Mouse (Mus musculus): ENCODE measurements around the gene Auts2. TPM values are rescaled to one million over a fixed set of nuclear protein-coding genes. Genes with fewer than 3 reads are reported as not detected.

Gene Auts2
- polyA plus RNA-seq, 1 experiment from 2014 or later, result 4.4 TPM

- no peak overlapping the region for H3K4me2 ChIP-seq (replicated peaks; ENCODE audit: low read depth, low read length)
- H3K4me1 ChIP-seq (ENCODE audit: insufficient read depth, low read depth, low read length), result no peaks in the 10 kb centered on the region
- no peaks in the 10 kb centered on the region for H3K9me3 ChIP-seq (ENCODE audit: low read length)
- DNase-seq (ENCODE audit: low spot score) (no peak), ATAC-seq (no peak)
- 68% methylated on average over 6 of the region's 6 CpGs for WGBS
- no peak overlapping the region for H3K9ac ChIP-seq (replicated peaks; ENCODE audit: low read depth)
- H3K36me3 ChIP-seq (ENCODE audit: insufficient read depth, low read length), result no peaks in the 10 kb centered on the region
- H3K27me3 ChIP-seq (replicated peaks; ENCODE audit: insufficient read depth, low read length), result no peaks in the 10 kb centered on the region
- H3K27ac ChIP-seq (ENCODE audit: low read length), result no peak overlapping the region
- H3K4me3 ChIP-seq (ENCODE audit: low read depth, low read length), result no peak overlapping the region
- TF ChIP-seq CTCF (IDR thresholded peaks at IDR 0.05) (no peak), EP300 (IDR thresholded peaks at IDR 0.05) (no peak)
Measured at GRCm38 (mm10) chr5:131801924-131802323, 741.2 kb downstream of the Auts2 start.

GRCm38 (mm10) chr5:131798373-131798772, 744.8 kb downstream of the Auts2 start:
- no peaks in the 10 kb centered on the region for H3K9me3 ChIP-seq (ENCODE audit: low read length)
- no peak overlapping the region for H3K27ac ChIP-seq (ENCODE audit: low read length)
- no peak overlapping the region for H3K4me2 ChIP-seq (replicated peaks; ENCODE audit: low read depth, low read length)
- TF ChIP-seq EP300 (IDR thresholded peaks at IDR 0.05) (no peak), CTCF (IDR thresholded peaks at IDR 0.05) (no peak)
- DNase-seq (ENCODE audit: low spot score), result no peak
- no peak overlapping the region for H3K4me3 ChIP-seq (ENCODE audit: low read depth, low read length)
- no peaks in the 10 kb centered on the region for H3K27me3 ChIP-seq (replicated peaks; ENCODE audit: insufficient read depth, low read length)
- H3K4me1 ChIP-seq (ENCODE audit: insufficient read depth, low read depth, low read length), result no peaks in the 10 kb centered on the region
- no peak for ATAC-seq
- no peak overlapping the region for H3K9ac ChIP-seq (replicated peaks; ENCODE audit: low read depth)
- H3K36me3 ChIP-seq (ENCODE audit: insufficient read depth, low read length), result no peaks in the 10 kb centered on the region
- WGBS, result 83% methylated on average over 5 of the region's 5 CpGs

GRCm38 (mm10) chr5:131797044-131797443, 746.1 kb downstream of the Auts2 start:
- TF ChIP-seq CTCF (IDR thresholded peaks at IDR 0.05) (no peak), EP300 (IDR thresholded peaks at IDR 0.05) (no peak)
- no peaks in the 10 kb centered on the region for H3K27me3 ChIP-seq (replicated peaks; ENCODE audit: insufficient read depth, low read length)

GRCm38 (mm10) chr5:131794411-131795133, 748.6 kb downstream of the Auts2 start:
- Histone ChIP-seq H3K9me3 (ENCODE audit: low read length) (no peaks in the 10 kb centered on the region), H3K4me3 (ENCODE audit: low read depth, low read length) (no peak overlapping the region), H3K36me3 (ENCODE audit: insufficient read depth, low read length) (no peaks in the 10 kb centered on the region), H3K27me3 (replicated peaks; ENCODE audit: insufficient read depth, low read length) (no peaks in the 10 kb centered on the region), H3K27ac (ENCODE audit: low read length) (no peak overlapping the region), H3K9ac (replicated peaks; ENCODE audit: low read depth) (no peak overlapping the region), H3K4me2 (replicated peaks; ENCODE audit: low read depth, low read length) (no peak overlapping the region), H3K4me1 (ENCODE audit: insufficient read depth, low read depth, low read length) (no peaks in the 10 kb centered on the region)
- peak; percentile 19; the same call in 1 of the 2 replicates for TF ChIP-seq CTCF (IDR thresholded peaks at IDR 0.05)
- TF ChIP-seq EP300 (IDR thresholded peaks at IDR 0.05), result no peak
- DNase-seq (ENCODE audit: low spot score) (no peak), ATAC-seq (no peak)
- 59% methylated on average over 18 of the region's 18 CpGs for WGBS

More at GRCm38 (mm10) chr5:131797044-131797443, 746.1 kb downstream of the Auts2 start:
- Histone ChIP-seq H3K27ac (ENCODE audit: low read length) (no peak overlapping the region), H3K4me3 (ENCODE audit: low read depth, low read length) (no peak overlapping the region), H3K9me3 (ENCODE audit: low read length) (no peaks in the 10 kb centered on the region), H3K4me1 (ENCODE audit: insufficient read depth, low read depth, low read length) (no peaks in the 10 kb centered on the region), H3K36me3 (ENCODE audit: insufficient read depth, low read length) (no peaks in the 10 kb centered on the region), H3K9ac (replicated peaks; ENCODE audit: low read depth) (no peak overlapping the region), H3K4me2 (replicated peaks; ENCODE audit: low read depth, low read length) (no peak overlapping the region)
- ATAC-seq (no peak), DNase-seq (ENCODE audit: low spot score) (no peak)

GRCm38 (mm10) chr5:131789601-131790000, 753.5 kb downstream of the Auts2 start:
- ATAC-seq (no peak), DNase-seq (ENCODE audit: low spot score) (no peak)
- no peaks in the 10 kb centered on the region for H3K36me3 ChIP-seq (ENCODE audit: insufficient read depth, low read length)
- TF ChIP-seq EP300 (IDR thresholded peaks at IDR 0.05) (no peak), CTCF (IDR thresholded peaks at IDR 0.05) (no peak)
- H3K9ac ChIP-seq (replicated peaks; ENCODE audit: low read depth), result no peak overlapping the region
- no peaks in the 10 kb centered on the region for H3K9me3 ChIP-seq (ENCODE audit: low read length)
- no peaks in the 10 kb centered on the region for H3K4me1 ChIP-seq (ENCODE audit: insufficient read depth, low read depth, low read length)
- H3K4me3 ChIP-seq (ENCODE audit: low read depth, low read length), result no peak overlapping the region
- H3K27ac ChIP-seq (ENCODE audit: low read length), result no peak overlapping the region
- H3K4me2 ChIP-seq (replicated peaks; ENCODE audit: low read depth, low read length), result no peak overlapping the region
- 71% methylated on average over 8 of the region's 8 CpGs for WGBS
- no peaks in the 10 kb centered on the region for H3K27me3 ChIP-seq (replicated peaks; ENCODE audit: insufficient read depth, low read length)

GRCm38 (mm10) chr5:131788008-131788407, 755.1 kb downstream of the Auts2 start:
- ATAC-seq (no peak), DNase-seq (ENCODE audit: low spot score) (no peak)
- Histone ChIP-seq H3K4me3 (ENCODE audit: low read depth, low read length) (no peak overlapping the region), H3K9me3 (ENCODE audit: low read length) (no peaks in the 10 kb centered on the region), H3K9ac (replicated peaks; ENCODE audit: low read depth) (no peak overlapping the region), H3K4me2 (replicated peaks; ENCODE audit: low read depth, low read length) (no peak overlapping the region), H3K4me1 (ENCODE audit: insufficient read depth, low read depth, low read length) (no peaks in the 10 kb centered on the region), H3K36me3 (ENCODE audit: insufficient read depth, low read length) (no peaks in the 10 kb centered on the region), H3K27me3 (replicated peaks; ENCODE audit: insufficient read depth, low read length) (no peaks in the 10 kb centered on the region), H3K27ac (ENCODE audit: low read length) (no peak overlapping the region)
- no peak for TF ChIP-seq EP300 (IDR thresholded peaks at IDR 0.05)
- TF ChIP-seq CTCF (IDR thresholded peaks at IDR 0.05), result no peak
- 46% methylated on average over 6 of the region's 6 CpGs for WGBS

All from lung, postnatal 0 days (tissue).